Mouse (Mus musculus) erythroblast, embryonic 14.5 days (primary cell): ENCODE data around the gene Upp2.

Experiments
- GATA1 ChIP-seq: IDR thresholded peaks from 2 replicates; pipeline ENCODE4 v1.6.1; 2012; ENCODE audit warnings: low read length, inconsistent platforms, mixed read lengths
- TAL1 ChIP-seq: IDR thresholded peaks from 3 replicates; pipeline ENCODE4 v1.6.1; 2012; ENCODE audit warnings: low read length, inconsistent platforms, mixed read lengths

- TF ChIP-seq TAL1: no peak
- TF ChIP-seq GATA1: no peak
Measured at GRCm38 (mm10) chr2:58574167-58574566, 7.1 kb downstream of the Upp2 start.
